Mouse (Mus musculus) left cerebral cortex, adult 18-20 months (tissue): ENCODE results near the gene 3830406C13Rik. TPM values are rescaled to one million over a fixed set of nuclear protein-coding genes. Genes with fewer than 3 reads are reported as not detected.

Experiments
- DNase-seq, 2 experiments: peaks; one replicate each; pipeline ENCODE4 v3.0.0; 2021 to 2022; ENCODE audit warnings: low spot score in 2 of 2, mixed read lengths in 1 of 2
- total RNA-seq, 2 experiments: library from RNA; stranded (reverse); gene quantifications; 2 replicates each; pipeline ENCODE4 v1.2.3; 2021

The 3830406C13Rik gene
- total RNA-seq, 2 experiments from 2014 or later: 29.1 to 29.2 TPM

GRCm38 (mm10) chr14:12341789-12342457 is 58.0 kb downstream of the 3830406C13Rik start:
- no peak for DNase-seq

GRCm38 (mm10) chr14:12342458-12343131 is 58.6 kb downstream of the 3830406C13Rik start:
- no peak for DNase-seq

- no peak for DNase-seq
Measured at GRCm38 (mm10) chr14:12343451-12343941, 59.5 kb downstream of the 3830406C13Rik start.

DNA sequence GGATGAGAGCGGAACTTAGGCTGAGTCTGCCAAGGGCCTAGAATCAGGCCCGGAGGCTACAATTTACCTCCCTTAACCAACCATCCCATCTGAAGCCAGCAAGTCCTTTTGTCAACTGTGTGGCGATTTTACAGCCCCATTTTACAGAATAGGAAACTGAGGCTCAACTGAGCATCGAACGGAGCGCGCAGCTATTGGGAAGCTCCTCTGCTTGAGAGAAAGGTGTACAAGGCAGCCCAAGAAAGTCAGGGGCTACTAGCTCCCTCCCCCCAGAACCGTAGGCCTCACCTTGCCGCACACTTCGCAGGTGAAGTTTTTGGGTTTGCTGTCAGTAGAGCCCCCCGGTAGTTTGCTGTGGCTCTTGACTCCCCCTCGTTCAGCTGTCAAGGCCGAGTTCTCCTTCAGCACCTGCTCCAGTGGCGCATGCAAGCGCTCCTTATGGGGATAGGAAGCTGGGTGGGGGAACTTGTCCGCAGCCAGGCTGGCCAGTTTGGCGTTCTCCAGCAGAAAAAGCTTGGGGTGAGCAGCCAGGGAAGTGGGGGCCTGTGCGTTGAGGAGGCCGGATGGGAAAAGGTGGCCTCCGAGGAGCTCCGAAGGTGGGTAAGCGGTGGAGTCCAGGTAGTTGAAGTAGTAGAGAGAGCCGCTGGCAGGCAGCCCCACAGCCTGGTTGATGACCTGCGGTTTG is 60.2 kb downstream of the 3830406C13Rik start:
- no peak for DNase-seq

GRCm38 (mm10) chr14:12344746-12345240 is 60.8 kb downstream of the 3830406C13Rik start:
- peak in 1 of 2 experiments; percentile 35 for DNase-seq

GRCm38 (mm10) chr14:12345241-12345921 is 61.4 kb downstream of the 3830406C13Rik start:
- peak in 1 of 2 experiments; percentile 32 for DNase-seq

DNA sequence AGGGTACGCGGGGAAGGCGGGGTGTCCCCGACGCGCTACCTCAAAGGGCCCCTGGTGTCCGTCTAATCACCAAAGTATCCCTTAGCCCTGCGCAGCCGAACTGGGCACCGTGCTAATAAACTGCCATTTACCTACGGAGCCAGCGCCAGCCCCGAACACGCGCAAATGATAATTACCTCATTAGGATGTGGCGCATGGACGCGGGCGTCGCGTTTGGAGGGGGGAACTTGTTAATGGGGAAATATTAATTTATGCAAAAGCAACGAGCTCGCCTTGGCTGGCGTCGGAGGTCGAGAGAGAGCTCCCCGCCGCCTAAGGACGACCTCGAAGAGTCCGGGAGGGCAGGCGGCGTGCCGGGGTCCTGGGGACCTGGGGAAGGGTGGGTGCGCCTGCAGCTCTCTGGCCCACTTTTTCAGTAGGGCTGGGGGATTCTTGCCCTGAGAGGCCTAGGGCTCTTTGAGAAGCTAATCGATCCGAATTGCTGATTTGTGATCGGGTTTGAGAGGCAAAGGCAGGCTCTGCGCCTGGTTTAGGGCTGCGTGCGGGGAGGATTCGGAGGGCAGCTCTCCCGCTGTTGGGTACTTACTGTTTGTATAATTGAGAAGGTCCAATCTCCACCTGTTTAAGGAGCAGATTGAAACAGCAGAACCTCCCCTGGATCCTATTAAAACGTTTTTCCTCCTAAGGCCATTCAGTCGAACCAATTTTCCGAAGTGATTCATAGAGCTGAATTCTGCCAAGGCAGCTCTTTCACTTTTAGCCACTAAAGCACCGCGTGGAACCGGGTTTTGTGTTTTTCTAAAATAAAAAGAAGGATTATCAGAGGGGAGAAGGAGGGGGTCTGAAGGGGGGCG is 62.3 kb downstream of the 3830406C13Rik start:
- peak in 1 of 2 experiments; percentile 17 for DNase-seq

DNA sequence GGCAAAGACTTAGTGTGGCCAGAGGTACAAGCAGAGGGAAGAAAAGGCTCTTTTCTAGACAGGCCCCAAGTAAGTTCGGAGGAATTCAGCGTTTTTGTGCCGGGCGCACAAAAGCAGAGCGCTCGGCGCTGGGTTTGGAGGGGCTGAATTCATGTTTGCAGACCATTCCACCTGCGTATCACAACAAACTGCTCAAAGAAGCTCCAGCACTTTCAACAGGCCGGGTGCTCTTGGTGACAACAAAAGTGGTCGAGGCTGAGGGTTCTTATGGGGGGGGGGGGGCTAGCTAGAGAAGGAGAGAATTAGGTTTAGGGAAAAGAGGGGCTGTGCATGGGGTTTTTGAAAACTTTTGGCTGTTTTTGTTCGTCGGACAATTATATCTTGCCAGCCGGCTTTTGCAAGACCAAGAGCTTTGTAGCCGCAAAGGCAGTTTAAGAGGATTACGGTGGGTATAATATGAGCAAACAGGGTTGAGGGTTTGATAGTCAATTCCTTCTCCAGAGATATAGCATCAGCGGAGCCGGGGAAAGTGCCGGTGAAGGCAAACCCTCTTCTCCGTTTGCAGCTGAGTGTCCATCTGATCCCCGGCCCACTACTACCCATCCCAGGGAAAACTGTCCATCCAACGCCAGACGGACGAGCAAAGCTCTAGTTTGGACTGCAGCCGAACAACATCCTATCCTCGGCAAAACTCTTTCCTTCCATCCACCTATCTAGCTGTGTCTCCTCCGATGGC is 63.1 kb downstream of the 3830406C13Rik start:
- no peak for DNase-seq

GRCm38 (mm10) chr14:12348089-12348488 is 64.1 kb downstream of the 3830406C13Rik start, which contains the start of gene Fezf2:
TSS of gene Fezf2 (minus strand) at chr14:12348189.
- no peak for DNase-seq

DNA sequence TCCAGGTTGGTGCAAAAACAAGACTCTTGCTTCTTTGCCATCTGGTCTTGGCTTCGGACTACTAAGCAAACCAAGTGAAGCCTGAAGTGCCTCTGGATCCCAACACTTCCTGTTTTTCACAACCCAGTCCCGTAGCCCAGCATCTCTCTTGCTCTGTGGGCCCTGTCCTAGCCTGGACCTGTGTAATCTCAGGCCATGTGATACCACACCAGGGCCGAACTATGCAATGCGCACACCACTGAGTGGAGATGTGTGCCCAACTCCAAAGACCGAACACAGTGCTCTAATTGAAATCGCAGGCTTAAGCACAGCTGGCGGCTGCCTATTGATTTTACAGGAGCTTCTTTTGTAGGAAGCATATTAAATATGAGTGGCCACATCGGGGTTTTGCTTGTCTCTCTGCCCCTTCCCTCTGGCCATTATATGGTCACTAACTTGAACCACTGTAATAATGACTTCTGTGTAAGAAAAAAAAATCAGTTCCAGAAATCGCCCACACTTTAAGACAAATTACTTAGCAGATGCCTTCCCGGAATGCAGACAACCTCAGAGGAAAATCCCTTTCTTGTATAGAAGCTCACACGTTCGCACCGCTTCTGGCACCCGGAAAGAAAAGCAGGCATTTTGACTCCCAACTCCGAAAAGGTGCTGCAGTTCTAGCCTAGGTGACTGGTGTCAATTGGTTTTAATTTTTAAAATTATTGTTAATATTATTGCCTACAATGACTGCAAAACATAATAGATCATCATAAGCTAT is 65.5 kb downstream of the 3830406C13Rik start:
- no peak for DNase-seq

GRCm38 (mm10) chr14:12350271-12350916 is 66.4 kb downstream of the 3830406C13Rik start:
- DNase-seq: no peak

Other genes with a start within 250 kb of the 3830406C13Rik start
- under 1 TPM; 0.12 to 0.49 TPM for gene Gm49355, start 197 bp upstream of the 3830406C13Rik start, total RNA-seq
- 10 to 100 TPM; 26.4 to 33.2 TPM for gene Fezf2, start 64.0 kb downstream of the 3830406C13Rik start, total RNA-seq